Mouse (Mus musculus): ENCODE measurements around the gene Rbm6. TPM values are rescaled to one million over a fixed set of nuclear protein-coding genes. Genes with fewer than 3 reads are reported as not detected.
A peak's percentile ranks its signal among the peaks of the same experiment; 100 is the strongest.

The Rbm6 gene
- polyA plus RNA-seq, 1 experiment: 20.0 TPM

GRCm38 (mm10) chr9:107746679-107747078 lies 126.4 kb downstream of the Rbm6 start:
- Histone ChIP-seq H3K4me3 (ENCODE audit: insufficient read depth, low read depth, low read length) (no peak overlapping the region), H3K4me1 (ENCODE audit: control insufficient read depth, insufficient read depth, insufficient read length, low read length) (no peaks in the 10 kb centered on the region), H3K27ac (replicated peaks; ENCODE audit: low read depth, low read length) (no peak overlapping the region)

GRCm38 (mm10) chr9:107744061-107744460 lies 129.0 kb downstream of the Rbm6 start:
- H3K4me3 ChIP-seq (ENCODE audit: insufficient read depth, low read depth, low read length): no peak overlapping the region
- no peaks in the 10 kb centered on the region for H3K4me1 ChIP-seq (ENCODE audit: control insufficient read depth, insufficient read depth, insufficient read length, low read length)
- no peak overlapping the region for H3K27ac ChIP-seq (replicated peaks; ENCODE audit: low read depth, low read length)

GRCm38 (mm10) chr9:107738841-107739202 lies 134.2 kb downstream of the Rbm6 start:
- H3K27ac ChIP-seq (replicated peaks; ENCODE audit: low read depth, low read length): no peak overlapping the region
- H3K4me3 ChIP-seq (ENCODE audit: insufficient read depth, low read depth, low read length): no peak overlapping the region
- H3K4me1 ChIP-seq (ENCODE audit: control insufficient read depth, insufficient read depth, insufficient read length, low read length): no peaks in the 10 kb centered on the region

- Histone ChIP-seq H3K4me3 (ENCODE audit: insufficient read depth, low read depth, low read length) (no peak overlapping the region), H3K4me1 (ENCODE audit: control insufficient read depth, insufficient read depth, insufficient read length, low read length) (no peaks in the 10 kb centered on the region), H3K27ac (replicated peaks; ENCODE audit: low read depth, low read length) (no peak overlapping the region)
Measured at GRCm38 (mm10) chr9:107738020-107738840, 134.8 kb downstream of the Rbm6 start.

GRCm38 (mm10) chr9:107736185-107736485 lies 136.9 kb downstream of the Rbm6 start:
- H3K27ac ChIP-seq (replicated peaks; ENCODE audit: low read depth, low read length): no peak overlapping the region
- no peaks in the 10 kb centered on the region for H3K4me1 ChIP-seq (ENCODE audit: control insufficient read depth, insufficient read depth, insufficient read length, low read length)
- no peak overlapping the region for H3K4me3 ChIP-seq (ENCODE audit: insufficient read depth, low read depth, low read length)

- no peak overlapping the region for H3K4me3 ChIP-seq (ENCODE audit: insufficient read depth, low read depth, low read length)
Measured at GRCm38 (mm10) chr9:107735356-107736184, 137.5 kb downstream of the Rbm6 start.

GRCm38 (mm10) chr9:107734567-107734971 lies 138.5 kb downstream of the Rbm6 start:
- Histone ChIP-seq H3K4me1 (ENCODE audit: control insufficient read depth, insufficient read depth, insufficient read length, low read length) (no peaks in the 10 kb centered on the region), H3K27ac (replicated peaks; ENCODE audit: low read depth, low read length) (no peak overlapping the region), H3K4me3 (ENCODE audit: insufficient read depth, low read depth, low read length) (no peak overlapping the region)

More at GRCm38 (mm10) chr9:107735356-107736184, 137.5 kb downstream of the Rbm6 start:
- Histone ChIP-seq H3K4me1 (ENCODE audit: control insufficient read depth, insufficient read depth, insufficient read length, low read length) (no peaks in the 10 kb centered on the region), H3K27ac (replicated peaks; ENCODE audit: low read depth, low read length) (no peak overlapping the region)

- peaks cover 15% of the 10 kb centered on the region for H3K4me1 ChIP-seq (ENCODE audit: control insufficient read depth, insufficient read depth, insufficient read length, low read length)
- H3K4me3 ChIP-seq (ENCODE audit: insufficient read depth, low read depth, low read length): no peak overlapping the region
- no peak overlapping the region for H3K27ac ChIP-seq (replicated peaks; ENCODE audit: low read depth, low read length)
Measured at GRCm38 (mm10) chr9:107729709-107730108, 143.3 kb downstream of the Rbm6 start.

- H3K4me3 ChIP-seq (ENCODE audit: insufficient read depth, low read depth, low read length): no peak overlapping the region
- H3K27ac ChIP-seq (replicated peaks; ENCODE audit: low read depth, low read length): no peak overlapping the region
Measured at GRCm38 (mm10) chr9:107728919-107729670, 143.9 kb downstream of the Rbm6 start.

GRCm38 (mm10) chr9:107727041-107727440 lies 146.0 kb downstream of the Rbm6 start:
- Histone ChIP-seq H3K27ac (replicated peaks; ENCODE audit: low read depth, low read length) (no peak overlapping the region), H3K4me3 (ENCODE audit: insufficient read depth, low read depth, low read length) (no peak overlapping the region), H3K4me1 (ENCODE audit: control insufficient read depth, insufficient read depth, insufficient read length, low read length) (peaks cover 25% of the 10 kb centered on the region)

More at GRCm38 (mm10) chr9:107728919-107729670, 143.9 kb downstream of the Rbm6 start:
- H3K4me1 ChIP-seq (ENCODE audit: control insufficient read depth, insufficient read depth, insufficient read length, low read length): peaks cover 20% of the 10 kb centered on the region

GRCm38 (mm10) chr9:107724796-107725195 lies 148.2 kb downstream of the Rbm6 start:
- no peak overlapping the region for H3K4me3 ChIP-seq (ENCODE audit: insufficient read depth, low read depth, low read length)
- peaks cover 31% of the 10 kb centered on the region for H3K4me1 ChIP-seq (ENCODE audit: control insufficient read depth, insufficient read depth, insufficient read length, low read length)
- peak overlapping the region; percentile 93 for H3K27ac ChIP-seq (replicated peaks; ENCODE audit: low read depth, low read length)

GRCm38 (mm10) chr9:107723794-107724531 lies 149.1 kb downstream of the Rbm6 start:
- peak overlapping the region; percentile 93 for H3K27ac ChIP-seq (replicated peaks; ENCODE audit: low read depth, low read length)
- no peak overlapping the region for H3K4me3 ChIP-seq (ENCODE audit: insufficient read depth, low read depth, low read length)
- H3K4me1 ChIP-seq (ENCODE audit: control insufficient read depth, insufficient read depth, insufficient read length, low read length): peaks cover 31% of the 10 kb centered on the region

All from brown adipose tissue, adult 24 weeks (tissue).